Mouse (Mus musculus) v-Abl transformed pro-B cells (cell line): ENCODE measurements around the gene Cpa3.

ENCODE experiments used
- in situ Hi-C, 2 experiments: fragments of 400-800 bp; cut with MboI; formaldehyde crosslinking; loops; one replicate each; pipeline ENCODE4 v1.15.1; 2025; ENCODE audit not compliant: unreplicated experiment in 2 of 2

Gene Cpa3

GRCm38 (mm10) chr3:20242050-20242449 is at the start of gene Cpa3:
Gene Cpa3 (minus strand): TSS chr3:20242181.
- in situ Hi-C loops: no loop called here

GRCm38 (mm10) chr3:20291370-20291769 is 49.4 kb upstream of the Cpa3 start:
- in situ Hi-C loops: no loop called here

GRCm38 (mm10) chr3:20288761-20289160 is 46.8 kb upstream of the Cpa3 start:
- in situ Hi-C loops: no loop called here

- in situ Hi-C loops: no loop called here
These were observed 39.8 kb upstream of the Cpa3 start for GRCm38 (mm10) chr3:20281796-20282195.

- in situ Hi-C loops: no loop called here
These were observed 33.7 kb upstream of the Cpa3 start, which contains the start of gene Cpb1 for GRCm38 (mm10) chr3:20275633-20276032. Gene Cpb1 (minus strand): TSS chr3:20275733.

GRCm38 (mm10) chr3:20254566-20255479 is 12.8 kb upstream of the Cpa3 start:
- in situ Hi-C loops: no loop called here

- in situ Hi-C loops: no loop called here
These were observed 1.9 kb upstream of the Cpa3 start for GRCm38 (mm10) chr3:20243913-20244312.

GRCm38 (mm10) chr3:20239741-20240140 is 2.2 kb downstream of the Cpa3 start:
- in situ Hi-C loops: no loop called here

GRCm38 (mm10) chr3:20236965-20237364 is 5.0 kb downstream of the Cpa3 start:
- in situ Hi-C loops: no loop called here

GRCm38 (mm10) chr3:20229027-20229426 is 13.0 kb downstream of the Cpa3 start:
- in situ Hi-C loops: no loop called here

- in situ Hi-C loops: no loop called here
These were observed 16.6 kb downstream of the Cpa3 start for GRCm38 (mm10) chr3:20225429-20225828.

- in situ Hi-C loops: no loop called here
These were observed 18.9 kb downstream of the Cpa3 start for GRCm38 (mm10) chr3:20222926-20223698.

- in situ Hi-C loops: no loop called here
These were observed 19.8 kb downstream of the Cpa3 start for GRCm38 (mm10) chr3:20222136-20222535.

GRCm38 (mm10) chr3:20198869-20199268 is 43.1 kb downstream of the Cpa3 start:
- in situ Hi-C loops: loop anchor here (5.0 to 25.0 kb wide), 7 partner anchors 47 to 664 kb away; no protein-coding TSS in a partner anchor

GRCm38 (mm10) chr3:20197878-20198277 is 44.1 kb downstream of the Cpa3 start:
- in situ Hi-C loops: loop anchor here (5.0 to 25.0 kb wide), 7 partner anchors 46 to 663 kb away; no protein-coding TSS in a partner anchor

GRCm38 (mm10) chr3:20188976-20189675 is 52.9 kb downstream of the Cpa3 start:
- in situ Hi-C loops: loop anchor here in 1 of 2 experiments (25.0 kb wide), 1 partner anchor 323 kb away; no protein-coding TSS in a partner anchor

- in situ Hi-C loops: loop anchor here in 1 of 2 experiments (25.0 kb wide), 1 partner anchor 535 kb away; the partner anchor contains the start of gene 1700064H15Rik
These were observed 69.6 kb downstream of the Cpa3 start for GRCm38 (mm10) chr3:20172394-20172793.

GRCm38 (mm10) chr3:20167487-20167886 is 74.5 kb downstream of the Cpa3 start:
- in situ Hi-C loops: loop anchor here in 1 of 2 experiments (25.0 kb wide), 1 partner anchor 530 kb away; the partner anchor contains the start of gene 1700064H15Rik
